Mouse (Mus musculus) adrenal gland, postnatal 10 days (tissue): Measurements from ENCODE around the gene Sh3tc1. TPM values are rescaled to one million over a fixed set of nuclear protein-coding genes. Genes with fewer than 3 reads are reported as not detected.

ENCODE experiments used
- DNase-seq: peaks from one replicate; pipeline ENCODE4 v3.0.0; 2021; ENCODE audit warnings: mixed read lengths
- long read RNA-seq, 2 experiments: library from polyadenylated mRNA; stranded (forward); transcript quantifications; one replicate each; pipeline ENCODE4 v2.0.0; 2021
- total RNA-seq, 2 experiments: library from RNA; stranded (reverse); gene quantifications; 2 replicates each; pipeline ENCODE4 v1.2.3; 2021

Sh3tc1 gene
- total RNA-seq: 10 to 100 TPM in 1 of 2 experiments, 1 to 10 TPM in 1; 9.5 to 17.6 TPM
- long read RNA-seq, experiment 1, full-length matches to known transcripts: 10 of 21 reads
- long read RNA-seq, experiment 1, partial matches to known transcripts: 7 of 21 reads
- long read RNA-seq, experiment 1, other reads (novel, unspliced or antisense): 4 of 21 reads
- long read RNA-seq, experiment 2, full-length matches to known transcripts: 12 of 24 reads
- long read RNA-seq, experiment 2, partial matches to known transcripts: 8 of 24 reads
- long read RNA-seq, experiment 2, other reads (novel, unspliced or antisense): 4 of 24 reads

DNA sequence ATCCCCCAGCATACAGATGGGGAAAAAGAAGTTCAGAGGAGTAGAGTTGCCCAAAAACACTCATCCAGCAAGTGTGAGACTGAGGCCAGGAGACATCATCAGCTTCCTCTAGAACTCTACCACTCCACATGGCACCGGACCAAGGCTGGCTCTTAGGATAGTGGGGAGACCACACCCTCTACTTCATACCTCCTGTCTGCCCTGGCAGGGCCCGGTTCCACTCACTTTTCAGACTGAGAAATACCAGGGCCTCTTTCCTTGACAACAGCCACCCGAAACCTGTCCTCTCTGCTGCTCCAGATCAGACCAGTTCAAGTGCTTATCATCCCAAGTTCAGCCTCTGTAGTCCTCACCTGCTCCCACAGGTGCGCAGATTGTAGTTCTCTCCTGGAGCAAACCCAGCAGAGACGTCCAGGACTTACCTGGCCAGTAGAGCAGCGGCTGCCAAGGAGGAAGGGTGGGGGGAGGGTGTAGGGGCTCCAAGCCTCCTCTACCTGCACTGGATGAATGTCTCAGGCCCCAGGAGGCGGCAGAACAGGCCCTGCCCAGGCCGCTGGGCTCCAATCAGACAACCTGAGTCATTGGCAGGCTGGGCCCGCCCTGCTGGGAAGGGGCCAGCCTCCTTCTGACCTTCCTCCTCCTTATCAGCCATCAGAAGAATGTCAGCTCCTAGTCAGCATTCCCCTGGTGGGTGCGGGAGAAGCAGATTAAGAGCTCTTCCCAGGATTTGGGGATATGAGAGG is at the start of gene Sh3tc1:
TSS of gene Sh3tc1 (minus strand) at position 452 of the 743 bp plus-strand sequence.
- DNase-seq: peak; percentile 83

- no peak for DNase-seq
Measured at GRCm38 (mm10) chr5:35788719-35789118, 48.9 kb upstream of the Sh3tc1 start.

- DNase-seq: no peak
Measured at GRCm38 (mm10) chr5:35787847-35788246, 48.1 kb upstream of the Sh3tc1 start.

- no peak for DNase-seq
Measured at GRCm38 (mm10) chr5:35785853-35786252, 46.1 kb upstream of the Sh3tc1 start.

GRCm38 (mm10) chr5:35782648-35783180 is 42.9 kb upstream of the Sh3tc1 start:
- no peak for DNase-seq

DNA sequence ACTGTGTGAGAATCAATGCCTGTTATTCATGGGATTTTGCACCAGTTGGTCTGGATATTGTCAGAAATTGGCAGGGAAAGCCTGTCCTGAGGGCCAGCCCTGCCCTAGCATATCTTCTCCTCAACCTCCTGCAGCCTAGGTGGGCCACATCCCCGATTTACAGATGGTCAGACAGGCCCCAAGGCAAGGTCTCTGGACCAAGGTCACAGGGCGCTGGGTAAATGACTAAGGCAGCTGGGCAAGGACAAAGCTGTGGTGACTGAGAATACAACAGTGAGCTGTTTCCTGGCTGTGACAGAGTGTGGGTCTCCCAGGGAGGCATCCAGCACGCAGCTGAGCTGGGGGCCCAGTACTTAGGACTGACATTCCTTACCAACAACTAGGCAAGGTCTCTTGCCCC is 41.3 kb upstream of the Sh3tc1 start:
- DNase-seq: peak; percentile 22

- no peak for DNase-seq
Measured at GRCm38 (mm10) chr5:35774137-35774424, 34.3 kb upstream of the Sh3tc1 start.

GRCm38 (mm10) chr5:35773274-35774136 is 33.7 kb upstream of the Sh3tc1 start:
- peak; percentile 70 for DNase-seq

DNA sequence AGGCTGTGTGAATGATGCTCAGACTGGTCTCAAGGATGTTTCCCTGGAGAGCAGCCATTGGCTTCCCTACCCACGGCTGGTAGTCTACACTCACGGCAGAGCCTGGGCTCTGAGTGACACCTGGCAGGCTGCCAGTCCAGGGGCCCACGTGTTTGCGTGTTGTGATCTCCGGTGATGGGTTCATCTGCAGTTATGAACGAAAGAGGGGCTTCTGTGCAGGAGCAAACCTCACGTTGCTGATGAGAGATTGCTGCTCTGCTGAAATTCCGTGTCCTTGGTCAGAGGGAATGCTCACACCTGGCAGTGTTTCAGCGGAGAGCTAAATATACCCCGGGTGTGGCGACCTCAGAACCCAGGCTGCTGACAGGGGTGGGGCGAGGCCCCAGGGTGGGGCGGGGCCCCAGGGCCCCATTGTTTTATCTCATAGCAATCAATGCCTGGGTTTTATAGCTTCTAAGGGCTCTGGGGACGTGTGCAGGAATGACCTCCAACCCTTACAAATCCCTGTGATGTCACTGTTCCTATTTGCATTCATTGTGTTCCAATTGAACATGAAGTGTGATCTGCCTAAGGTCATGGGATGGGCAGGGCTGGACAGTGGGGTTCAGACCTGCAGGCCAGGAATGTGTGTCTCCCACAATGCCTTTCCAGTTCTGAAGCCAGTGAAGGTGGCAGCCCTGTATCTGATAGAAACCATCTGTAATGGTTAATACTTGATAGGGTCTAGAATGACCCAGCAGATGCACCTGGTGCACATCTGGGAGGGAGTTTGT is 31.3 kb upstream of the Sh3tc1 start:
- peak; percentile 75 for DNase-seq

- DNase-seq: no peak
Measured at GRCm38 (mm10) chr5:35770246-35770645, 30.5 kb upstream of the Sh3tc1 start.

DNA sequence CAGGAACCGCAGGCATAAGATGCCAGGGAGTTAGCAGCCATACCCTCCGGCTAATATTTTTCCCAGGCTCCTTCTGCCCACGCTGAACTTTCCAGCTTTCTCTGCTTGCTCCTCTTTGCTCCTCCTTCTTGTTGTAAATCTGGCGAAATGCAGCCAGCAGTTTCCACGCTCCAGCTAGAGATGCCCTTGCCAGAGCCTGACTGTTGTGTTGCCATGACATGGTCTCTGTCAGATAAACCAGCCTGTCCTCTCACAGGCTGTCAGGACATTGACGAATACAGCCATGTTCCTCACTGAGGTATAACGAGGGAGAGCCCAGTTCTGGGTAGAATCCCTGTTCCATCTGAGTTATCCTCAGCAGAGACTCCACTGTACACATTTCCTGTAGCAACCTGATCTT is 29.2 kb upstream of the Sh3tc1 start:
- no peak for DNase-seq

DNA sequence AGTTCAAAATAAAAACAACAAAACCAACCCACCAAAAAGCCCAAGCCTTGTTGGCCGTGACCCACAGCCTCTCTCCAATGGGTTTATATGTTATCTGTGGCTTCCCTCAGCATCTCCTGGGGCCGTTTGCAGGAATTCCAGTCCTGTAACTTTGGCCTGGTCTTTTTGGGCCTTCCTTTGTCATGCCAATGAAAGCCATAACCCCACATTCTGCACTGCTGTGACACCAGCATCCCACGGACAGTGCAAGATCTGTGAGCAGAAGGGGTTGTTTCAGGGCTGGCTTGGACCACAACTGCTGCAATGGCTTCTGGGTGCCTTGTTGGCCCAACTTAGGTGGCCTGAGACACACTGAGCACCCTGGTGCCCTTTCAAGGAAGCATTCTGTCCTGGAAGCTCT is 28.7 kb upstream of the Sh3tc1 start:
- no peak for DNase-seq

GRCm38 (mm10) chr5:35765909-35766308 is 26.1 kb upstream of the Sh3tc1 start:
- no peak for DNase-seq

GRCm38 (mm10) chr5:35762850-35763249 is 23.1 kb upstream of the Sh3tc1 start:
- no peak for DNase-seq

DNA sequence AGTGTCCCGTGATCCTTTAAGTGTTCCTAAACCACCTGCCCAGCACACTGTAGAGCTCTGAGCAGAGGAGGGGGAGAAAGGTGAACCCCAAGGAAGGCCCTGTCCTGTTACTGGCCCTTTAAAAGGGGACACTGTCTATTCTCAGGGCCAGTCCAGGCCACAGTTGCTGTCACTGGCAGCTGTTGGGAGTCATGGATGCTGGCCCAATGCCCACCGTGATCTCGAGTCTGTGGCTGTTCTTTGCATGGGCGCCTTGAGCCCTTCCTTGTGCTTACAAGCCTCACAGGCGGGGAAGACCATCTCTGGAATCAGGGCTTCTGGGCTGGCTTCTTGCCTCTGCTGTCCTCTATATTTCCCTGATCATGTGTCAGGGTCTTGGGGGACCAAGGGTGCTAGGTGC is 22.6 kb upstream of the Sh3tc1 start:
- DNase-seq: peak; percentile 77

DNA sequence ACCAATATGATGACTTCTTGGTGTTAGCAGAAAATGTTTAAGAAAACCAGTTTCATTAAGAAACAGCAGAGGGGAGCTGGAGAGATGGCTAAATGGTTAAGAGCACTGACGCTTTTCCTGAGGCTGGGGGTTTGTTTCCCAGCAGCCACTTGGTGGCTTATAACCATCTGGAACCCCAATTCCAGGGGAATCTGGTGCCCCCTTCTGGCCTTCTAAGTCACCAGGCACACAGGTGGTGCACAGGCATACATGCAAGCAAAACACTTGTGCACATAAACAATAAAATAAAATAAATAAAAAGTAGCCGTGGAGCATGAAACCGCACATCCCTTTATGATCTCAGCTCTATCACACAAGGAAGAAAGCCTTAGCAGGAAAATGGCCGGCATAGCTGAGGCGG is 21.5 kb upstream of the Sh3tc1 start:
- no peak for DNase-seq

DNA sequence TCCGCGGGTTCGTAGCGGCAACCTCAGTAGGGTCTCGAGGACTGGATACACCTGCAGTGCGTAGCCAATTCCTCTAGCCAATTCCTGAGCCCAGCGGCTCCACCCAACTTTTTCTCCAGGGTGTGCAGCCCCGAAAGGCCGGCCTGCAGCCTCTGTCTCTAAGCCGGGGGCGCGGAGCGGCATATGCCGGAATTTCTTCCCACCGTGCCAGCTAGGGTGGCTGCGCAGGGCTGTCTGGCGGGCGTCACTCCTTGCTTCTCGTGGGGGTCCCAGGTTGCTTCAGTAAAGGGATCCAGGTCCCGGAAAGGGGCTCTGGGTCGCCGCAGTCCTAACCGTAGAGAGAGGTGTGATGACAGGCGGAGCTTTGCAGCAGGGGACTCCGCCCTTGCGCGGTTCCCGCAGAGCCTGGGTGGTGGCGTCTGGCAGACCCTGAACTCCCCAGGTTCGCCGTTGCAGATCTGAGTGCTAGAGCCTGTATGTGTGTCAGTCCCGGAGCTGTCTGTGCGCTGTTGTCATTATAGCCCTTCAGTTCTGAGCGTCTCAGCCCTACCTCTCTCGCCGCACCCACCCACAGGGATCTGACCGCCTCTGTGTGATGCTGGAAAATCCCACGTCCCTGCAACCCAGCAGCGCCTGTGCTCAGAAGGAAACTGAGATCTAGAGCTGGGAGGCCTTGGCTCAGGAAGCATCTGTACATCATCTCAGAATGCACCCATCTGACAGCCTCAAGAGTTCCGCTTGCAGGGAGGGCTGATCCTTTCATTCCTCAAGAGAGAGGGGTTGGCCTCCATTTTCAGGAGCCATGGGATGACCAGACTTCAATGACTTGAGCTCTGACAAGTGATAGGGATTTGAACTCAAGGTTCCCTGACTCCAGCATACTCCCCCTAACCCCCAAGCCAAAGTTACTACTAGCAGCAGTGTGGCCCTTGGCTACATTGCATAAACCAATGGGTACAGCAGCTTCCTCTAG is 18.6 kb upstream of the Sh3tc1 start:
- DNase-seq: peak; percentile 45

GRCm38 (mm10) chr5:35757639-35758001 is 17.8 kb upstream of the Sh3tc1 start, which contains the start of gene Ablim2:
Gene Ablim2, plus strand, starts transcription at chr5:35757880.
- DNase-seq: peak; percentile 92

DNA sequence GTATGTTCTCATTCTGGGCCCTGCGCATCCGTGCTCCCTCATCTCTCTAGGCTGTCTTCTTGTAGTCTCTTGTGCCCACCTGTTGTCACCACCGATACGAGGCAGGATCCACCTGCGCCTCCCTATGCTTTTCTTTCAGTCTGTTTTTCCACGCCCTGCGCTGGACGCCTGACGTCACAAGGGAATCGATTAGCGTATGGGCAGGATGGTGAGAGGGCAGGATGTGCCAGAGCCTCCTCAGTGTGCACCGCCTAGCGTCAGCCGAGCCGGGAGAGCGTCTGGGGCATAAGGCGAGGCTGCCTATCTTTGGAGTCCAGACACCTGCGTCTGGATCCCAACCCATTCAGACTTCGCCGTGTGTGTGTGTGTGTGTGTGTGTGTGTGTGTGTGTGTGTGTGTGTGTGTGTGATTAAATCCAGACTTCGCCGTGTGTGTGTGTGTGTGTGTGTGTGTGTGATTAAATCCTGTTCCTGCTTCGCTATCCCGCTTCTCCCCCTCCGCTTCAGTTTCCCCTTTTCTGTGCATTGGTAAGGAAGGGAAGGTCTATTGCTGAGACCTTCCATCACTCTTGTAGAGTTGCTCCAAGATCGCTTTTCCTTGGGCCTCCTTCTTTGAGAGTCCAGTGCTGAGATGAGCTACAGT is 17.3 kb upstream of the Sh3tc1 start:
- no peak for DNase-seq

GRCm38 (mm10) chr5:35756020-35756419 is 16.2 kb upstream of the Sh3tc1 start:
- DNase-seq: no peak
